Mouse (Mus musculus): ENCODE results near the gene Tmem163.

DNA sequence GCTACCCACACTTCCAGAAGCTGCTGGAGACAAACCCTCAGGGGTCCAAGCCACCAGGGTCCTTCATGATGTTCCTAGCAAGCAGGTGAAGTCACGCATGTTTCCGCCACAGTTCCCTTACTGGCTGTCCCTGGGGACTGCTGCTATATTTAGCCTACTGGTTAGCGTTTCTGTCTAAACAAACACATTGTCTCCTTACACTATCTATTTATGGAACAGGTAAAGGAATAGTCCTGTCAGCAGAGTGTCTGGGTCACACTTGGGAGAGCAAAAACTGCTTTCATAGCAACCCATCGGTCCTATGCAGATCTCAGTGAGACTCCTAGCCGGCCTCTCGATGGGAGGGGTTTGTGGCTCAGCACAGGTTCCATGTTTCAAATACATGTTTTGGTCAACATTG is 168.0 kb downstream of the Tmem163 start:
- no peak for TF ChIP-seq CTCF (IDR thresholded peaks at IDR 0.05; ENCODE audit: borderline replicate concordance, extremely low read depth, insufficient read depth, insufficient read length)
- TF ChIP-seq POLR2A (IDR thresholded peaks at IDR 0.05; ENCODE audit: borderline replicate concordance, extremely low read depth, insufficient read depth, insufficient read length, poor library complexity, severe bottlenecking) = no peak
